Mouse (Mus musculus): ENCODE measurements around the gene Gramd4. TPM values are rescaled to one million over a fixed set of nuclear protein-coding genes. Genes with fewer than 3 reads are reported as not detected.
A peak's percentile ranks its signal among the peaks of the same experiment; 100 is the strongest.

Gene Gramd4
- polyA plus RNA-seq, 1 experiment = 36.2 TPM

DNA sequence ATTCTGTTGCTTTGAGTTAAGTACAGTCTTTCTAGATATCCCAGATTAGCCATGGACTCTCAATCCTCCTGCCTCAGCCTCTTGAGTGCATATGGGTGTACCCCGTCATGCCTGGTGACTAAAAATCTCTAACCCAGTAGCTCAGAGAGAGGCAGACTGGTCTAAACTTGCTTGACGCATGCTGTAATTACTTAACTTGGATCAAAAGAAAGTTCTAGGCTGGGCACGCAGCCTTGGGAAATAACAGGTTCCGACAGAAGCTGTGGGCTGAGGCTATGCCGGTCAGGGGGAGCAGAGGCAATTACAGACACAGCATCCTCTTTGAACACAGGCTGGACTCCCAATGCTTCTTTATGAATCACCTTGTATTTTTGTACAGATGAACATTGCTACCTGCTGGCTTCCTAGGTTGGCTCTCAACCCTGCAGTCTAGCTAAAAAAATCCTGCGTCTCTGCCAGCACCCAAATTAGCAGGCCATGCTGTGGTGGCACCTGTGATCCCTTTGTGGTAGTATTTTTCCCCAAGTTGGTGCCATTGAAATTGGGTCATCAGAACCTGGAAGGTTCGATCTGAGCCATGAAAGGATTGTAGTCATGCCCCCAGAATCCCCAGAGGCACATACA lies 109.6 kb downstream of the Gramd4 start:
- Histone ChIP-seq H3K27me3 (ENCODE audit: control insufficient read depth, insufficient read depth, insufficient read length) (no peaks in the 10 kb centered on the region), H3K79me2 (ENCODE audit: control insufficient read depth, insufficient read depth) (peaks cover 10% of the 10 kb centered on the region), H3K36me3 (ENCODE audit: control insufficient read depth, insufficient read depth) (peaks cover 10% of the 10 kb centered on the region), H3K4me3 (ENCODE audit: insufficient read depth, poor library complexity, severe bottlenecking) (no peak overlapping the region), H3K79me3 (ENCODE audit: low read depth) (no peaks in the 10 kb centered on the region), H3ac (ENCODE audit: control insufficient read depth, insufficient read length, low read depth) (no peak overlapping the region)
- TF ChIP-seq CEBPB (IDR thresholded peaks at IDR 0.05; ENCODE audit: low read depth) = no peak
- TF ChIP-seq MYOG (IDR thresholded peaks at IDR 0.05; ENCODE audit: control insufficient read depth, extremely low read depth, insufficient read length) = no peak
- TF ChIP-seq CTCF (IDR thresholded peaks at IDR 0.05; ENCODE audit: control insufficient read depth, insufficient read depth, insufficient read length) = no peak
- TF ChIP-seq MAX (IDR thresholded peaks at IDR 0.05) = no peak
- TF ChIP-seq MYOD1 (IDR thresholded peaks at IDR 0.05; ENCODE audit: control insufficient read depth, insufficient read length, low read depth) = no peak

DNA sequence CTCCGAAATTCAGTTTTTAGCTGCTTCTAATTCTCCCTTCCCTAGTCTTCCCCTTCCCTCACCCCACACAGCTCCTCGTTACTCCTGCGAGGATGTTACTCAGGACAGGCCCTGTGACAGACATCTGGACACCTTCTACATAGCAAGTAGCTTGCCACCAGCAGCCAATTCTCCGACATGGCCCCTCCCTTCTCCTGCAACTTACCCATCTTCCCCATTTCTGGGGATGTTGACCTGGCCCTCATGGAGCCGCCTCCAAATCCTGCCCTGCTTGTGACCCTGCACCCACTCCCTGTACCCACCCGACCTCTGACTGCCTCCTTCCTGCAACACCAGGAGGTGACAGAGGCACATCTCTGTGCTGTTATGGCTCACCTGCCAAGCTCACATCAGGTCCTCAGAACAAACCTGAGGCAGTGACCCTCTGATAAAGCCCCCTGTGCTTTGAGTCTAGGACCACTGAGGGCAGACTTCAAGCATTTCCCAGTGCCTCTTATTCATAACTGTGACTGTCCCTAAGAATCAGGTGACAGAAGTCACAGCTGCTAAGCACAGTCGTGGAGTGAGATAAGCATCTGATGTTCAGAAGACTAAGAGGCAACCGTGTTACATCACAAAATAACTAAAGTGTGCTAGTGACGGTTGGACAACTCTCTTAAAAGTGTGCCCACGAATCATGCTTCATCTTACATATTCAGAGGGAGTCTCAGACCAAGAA lies 110.5 kb downstream of the Gramd4 start:
- no peak overlapping the region for H3ac ChIP-seq (ENCODE audit: control insufficient read depth, insufficient read length, low read depth)
- H3K4me3 ChIP-seq (ENCODE audit: insufficient read depth, poor library complexity, severe bottlenecking) = no peak overlapping the region
- H3K79me3 ChIP-seq (ENCODE audit: low read depth) = no peaks in the 10 kb centered on the region
- peaks cover 10% of the 10 kb centered on the region for H3K36me3 ChIP-seq (ENCODE audit: control insufficient read depth, insufficient read depth)
- no peaks in the 10 kb centered on the region for H3K27me3 ChIP-seq (ENCODE audit: control insufficient read depth, insufficient read depth, insufficient read length)
- TF ChIP-seq USF1 (IDR thresholded peaks at IDR 0.05; ENCODE audit: low read depth) (no peak), MAX (IDR thresholded peaks at IDR 0.05) (no peak), MYOD1 (IDR thresholded peaks at IDR 0.05; ENCODE audit: control insufficient read depth, insufficient read length, low read depth) (no peak), FOSL1 (IDR thresholded peaks at IDR 0.05; ENCODE audit: insufficient read depth, low read length, poor library complexity, severe bottlenecking) (no peak), CEBPB (IDR thresholded peaks at IDR 0.05; ENCODE audit: low read depth) (no peak)
- H3K79me2 ChIP-seq (ENCODE audit: control insufficient read depth, insufficient read depth) = peaks cover 10% of the 10 kb centered on the region

DNA sequence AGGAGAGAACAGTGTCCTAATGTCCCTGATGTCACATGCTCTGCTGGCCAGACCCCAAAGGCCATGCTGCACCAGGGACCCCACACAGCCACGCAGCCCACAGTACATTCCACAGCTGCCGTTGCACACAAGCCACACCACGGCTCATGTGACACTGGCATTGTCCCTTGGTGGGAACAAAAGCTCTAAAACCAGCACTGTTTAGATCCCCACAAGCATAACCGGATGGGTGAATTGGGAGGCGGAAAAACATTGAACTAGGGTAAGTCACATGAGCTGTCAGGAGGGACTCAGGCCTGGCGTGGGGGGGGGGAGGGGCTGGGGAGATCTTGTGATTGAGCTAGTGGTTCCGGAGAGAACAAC lies 111.0 kb downstream of the Gramd4 start:
- no peaks in the 10 kb centered on the region for H3K27me3 ChIP-seq (ENCODE audit: control insufficient read depth, insufficient read depth, insufficient read length)
- peaks cover 10% of the 10 kb centered on the region for H3K36me3 ChIP-seq (ENCODE audit: control insufficient read depth, insufficient read depth)
- peak overlapping the region; percentile 19 for H3ac ChIP-seq (ENCODE audit: control insufficient read depth, insufficient read length, low read depth)
- TF ChIP-seq MYOG (IDR thresholded peaks at IDR 0.05; ENCODE audit: control insufficient read depth, extremely low read depth, insufficient read length) (no peak), USF1 (IDR thresholded peaks at IDR 0.05; ENCODE audit: low read depth) (peak; percentile 7)
- H3K79me2 ChIP-seq (ENCODE audit: control insufficient read depth, insufficient read depth) = peaks cover 10% of the 10 kb centered on the region
- no peak overlapping the region for H3K4me3 ChIP-seq (ENCODE audit: insufficient read depth, poor library complexity, severe bottlenecking)
- no peaks in the 10 kb centered on the region for H3K79me3 ChIP-seq (ENCODE audit: low read depth)

GRCm38 (mm10) chr15:86168941-86169816 lies 111.7 kb downstream of the Gramd4 start:
- no peak overlapping the region for H3K4me3 ChIP-seq (ENCODE audit: insufficient read depth, poor library complexity, severe bottlenecking)
- H3K79me3 ChIP-seq (ENCODE audit: low read depth) = no peaks in the 10 kb centered on the region
- TF ChIP-seq USF1 (IDR thresholded peaks at IDR 0.05; ENCODE audit: low read depth) (no peak), FOSL1 (IDR thresholded peaks at IDR 0.05; ENCODE audit: insufficient read depth, low read length, poor library complexity, severe bottlenecking) (no peak), CEBPB (IDR thresholded peaks at IDR 0.05; ENCODE audit: low read depth) (no peak), MYOD1 (IDR thresholded peaks at IDR 0.05; ENCODE audit: control insufficient read depth, insufficient read length, low read depth) (no peak), CTCF (IDR thresholded peaks at IDR 0.05; ENCODE audit: control insufficient read depth, insufficient read depth, insufficient read length) (no peak), MYOG (IDR thresholded peaks at IDR 0.05; ENCODE audit: control insufficient read depth, extremely low read depth, insufficient read length) (no peak), MAX (IDR thresholded peaks at IDR 0.05) (no peak)
- H3K36me3 ChIP-seq (ENCODE audit: control insufficient read depth, insufficient read depth) = peaks cover 6% of the 10 kb centered on the region
- no peak overlapping the region for H3ac ChIP-seq (ENCODE audit: control insufficient read depth, insufficient read length, low read depth)
- no peaks in the 10 kb centered on the region for H3K27me3 ChIP-seq (ENCODE audit: control insufficient read depth, insufficient read depth, insufficient read length)
- peaks cover 10% of the 10 kb centered on the region for H3K79me2 ChIP-seq (ENCODE audit: control insufficient read depth, insufficient read depth)

GRCm38 (mm10) chr15:86169817-86170110 lies 112.3 kb downstream of the Gramd4 start:
- Histone ChIP-seq H3ac (ENCODE audit: control insufficient read depth, insufficient read length, low read depth) (no peak overlapping the region), H3K79me2 (ENCODE audit: control insufficient read depth, insufficient read depth) (peaks cover 10% of the 10 kb centered on the region), H3K27me3 (ENCODE audit: control insufficient read depth, insufficient read depth, insufficient read length) (no peaks in the 10 kb centered on the region), H3K4me3 (ENCODE audit: insufficient read depth, poor library complexity, severe bottlenecking) (no peak overlapping the region), H3K79me3 (ENCODE audit: low read depth) (no peaks in the 10 kb centered on the region), H3K36me3 (ENCODE audit: control insufficient read depth, insufficient read depth) (peaks cover under 1% of the 10 kb centered on the region)
- TF ChIP-seq MYOG (IDR thresholded peaks at IDR 0.05; ENCODE audit: control insufficient read depth, extremely low read depth, insufficient read length) = no peak
- TF ChIP-seq USF1 (IDR thresholded peaks at IDR 0.05; ENCODE audit: low read depth) = no peak
- TF ChIP-seq CEBPB (IDR thresholded peaks at IDR 0.05; ENCODE audit: low read depth) = no peak

DNA sequence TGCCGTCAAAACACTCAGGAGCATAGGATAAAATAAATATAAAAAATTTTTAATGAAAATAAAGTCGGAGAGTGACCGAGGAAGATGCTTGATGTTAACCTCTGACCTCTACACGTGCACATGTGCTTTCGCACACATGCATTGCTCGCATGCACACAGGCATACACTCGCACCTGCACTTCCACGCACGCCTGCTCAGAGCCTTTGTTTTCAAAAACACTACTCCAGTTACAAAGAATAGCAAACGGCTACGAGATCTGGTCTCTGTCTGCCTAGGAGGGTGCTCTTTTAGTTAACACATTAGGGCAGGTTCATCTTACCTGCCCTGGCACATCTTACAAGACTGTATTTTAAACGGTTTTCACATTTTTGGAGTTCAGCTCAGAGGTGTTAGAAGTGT lies 113.8 kb downstream of the Gramd4 start:
- Histone ChIP-seq H3K79me3 (ENCODE audit: low read depth) (no peaks in the 10 kb centered on the region), H3ac (ENCODE audit: control insufficient read depth, insufficient read length, low read depth) (no peak overlapping the region), H3K79me2 (ENCODE audit: control insufficient read depth, insufficient read depth) (peaks cover 10% of the 10 kb centered on the region), H3K27me3 (ENCODE audit: control insufficient read depth, insufficient read depth, insufficient read length) (no peaks in the 10 kb centered on the region), H3K36me3 (ENCODE audit: control insufficient read depth, insufficient read depth) (no peaks in the 10 kb centered on the region), H3K4me3 (ENCODE audit: insufficient read depth, poor library complexity, severe bottlenecking) (no peak overlapping the region)
- TF ChIP-seq MYOD1 (IDR thresholded peaks at IDR 0.05; ENCODE audit: control insufficient read depth, insufficient read length, low read depth) (no peak), USF1 (IDR thresholded peaks at IDR 0.05; ENCODE audit: low read depth) (no peak), FOSL1 (IDR thresholded peaks at IDR 0.05; ENCODE audit: insufficient read depth, low read length, poor library complexity, severe bottlenecking) (no peak), CEBPB (IDR thresholded peaks at IDR 0.05; ENCODE audit: low read depth) (no peak), CTCF (IDR thresholded peaks at IDR 0.05; ENCODE audit: control insufficient read depth, insufficient read depth, insufficient read length) (no peak), MAX (IDR thresholded peaks at IDR 0.05) (no peak), MYOG (IDR thresholded peaks at IDR 0.05; ENCODE audit: control insufficient read depth, extremely low read depth, insufficient read length) (no peak)
